Mouse (Mus musculus): ENCODE measurements around the gene Agtrap.

- no peak for TF ChIP-seq CTCF (conservative IDR thresholded peaks at IDR 0.05; ENCODE audit: low read length)
- TF ChIP-seq NANOG (IDR thresholded peaks at IDR 0.05; ENCODE audit: borderline replicate concordance, low read length) = no peak
These were observed 26.7 kb downstream of the Agtrap start for GRCm38 (mm10) chr4:148061086-148061480.

Measured in E14TG2a.4 (cell line).